In genomic region chr19:60485261-60485660, GRCm38 (mm10) we compare ENCODE assay signal across 29 mouse cellular contexts. TPM values are rescaled to one million over a fixed set of nuclear protein-coding genes. Genes with fewer than 3 reads are reported as not detected.
DNase-seq lines count a peak whose midpoint lies in the region; TF ChIP-seq lines count a peak whose summit lies in the region.
"Had no signal": no experiment of that assay in that cellular context is flagged by ENCODE, and none has a peak within 500 bp of the region (broad histone marks: within the 10 kb centered on the region; RNA-seq: fewer than 3 reads in every experiment).

No protein-coding gene starts in this region.

- DNase-seq in 3T3-L1 (ENCODE audit: low read depth, low spot score) (peak; percentile 55), MEL (ENCODE audit: low read depth, low spot score) (peak; percentile 58), MEL-GATA-1-ER (ENCODE audit: extremely low read depth, low read depth) (peak; percentile 5), NIH3T3 (ENCODE audit: low read depth) (peak; percentile 19), adipocyte (ENCODE audit: low spot score) (no peak)
- DNase-seq in natural killer cell, adult 2 months (ENCODE audit: low spot score in 2 of 2): no peak
- DNase-seq in left cerebral cortex, adult 2 months (ENCODE audit: extremely low spot score in 1 of 2, low spot score in 2 of 2): no peak
- no peak for DNase-seq in cerebellum, adult 11 months
- DNase-seq: adrenal gland, adult 2 months; adrenal gland, adult 8-10 months; adrenal gland, postnatal 10 days; adrenal gland, postnatal 14 days; adrenal gland, postnatal 25 days; adrenal gland, postnatal 36 days; B cell, adult 2 months; cerebellum, adult 11-12 months; cerebellum, adult 18-20 months; cerebellum, adult 2 months; cerebellum, adult 8-10 months; cerebellum, adult 9-10 months; cerebellum, adult 9-11 months; cerebellum, postnatal 10 days had no signal

- peaks cover 0 to 3% of the 10 kb centered on the region in 2 experiments; a peak in 2 of 4 replicates for H3K36me3 ChIP-seq in MEL (ENCODE audit: control insufficient read depth in 1 of 2, insufficient read depth in 2 of 2, low read length in 2 of 2)
- H3K36me3 ChIP-seq: G1E had no signal

- H3K27ac ChIP-seq in MEL (ENCODE audit: control insufficient read depth, low read depth, low read length): no peak overlapping the region
- H3K27ac ChIP-seq in left cerebral cortex, adult 2 months: no peak overlapping the region

- TF ChIP-seq CTCF in MEL (IDR thresholded peaks at IDR 0.05 in 2 of 3, conservative IDR thresholded peaks at IDR 0.05 in 1 of 3; ENCODE audit: control insufficient read depth in 1 of 3, insufficient read depth in 1 of 3, low read depth in 2 of 3, low read length in 3 of 3, poor library complexity in 1 of 3, severe bottlenecking in 1 of 3): no peak
- TF ChIP-seq CTCF in left cerebral cortex, adult 2 months (IDR thresholded peaks at IDR 0.05): no peak

- H3K4me3 ChIP-seq in MEL (ENCODE audit: control insufficient read depth in 1 of 2, insufficient read depth in 1 of 2, low read depth in 2 of 2, low read length in 2 of 2): no peak overlapping the region
- H3K4me3 ChIP-seq in left cerebral cortex, adult 2 months: no peak overlapping the region

- H3K79me2 ChIP-seq in MEL (ENCODE audit: control insufficient read depth, insufficient read depth, low read length, poor library complexity): no peaks in the 10 kb centered on the region

- TF ChIP-seq EP300 in MEL (IDR thresholded peaks at IDR 0.05; ENCODE audit: low read depth in 1 of 2, low read length in 2 of 2): no peak

- H3K27me3 ChIP-seq in MEL (ENCODE audit: control insufficient read depth in 1 of 2, insufficient read depth in 2 of 2, low read length in 2 of 2): no peaks in the 10 kb centered on the region
- H3K27me3 ChIP-seq: CH12.LX had no signal

- H3K4me1 ChIP-seq in MEL (ENCODE audit: control insufficient read depth in 1 of 2, insufficient read depth in 2 of 2, low read length in 2 of 2): no peaks in the 10 kb centered on the region

- TF ChIP-seq RAD21 in MEL (IDR thresholded peaks at IDR 0.05; ENCODE audit: low read depth, low read length): no peak

- no peaks in the 10 kb centered on the region for H3K9me3 ChIP-seq in MEL (replicated peaks; ENCODE audit: insufficient read depth, low read length)
- H3K9me3 ChIP-seq: G1E had no signal

- TF ChIP-seq POLR2A in MEL (IDR thresholded peaks at IDR 0.05; ENCODE audit: control insufficient read depth in 1 of 2, insufficient read depth in 1 of 2, low read depth in 1 of 2, low read length in 2 of 2, poor library complexity in 1 of 2): no peak

- intact Hi-C loops in left cerebral cortex, adult 2 months (cut with DNase I): no loop called here

- H3K9ac ChIP-seq in MEL (ENCODE audit: control insufficient read depth, low read depth, low read length, poor library complexity, severe bottlenecking): no peak overlapping the region

TF ChIP-seq in MEL, 35 proteins besides CTCF, POLR2A, EP300 and RAD21:
- TF ChIP-seq SMC3 (IDR thresholded peaks at IDR 0.05; ENCODE audit: low read depth, low read length) (no peak), RCOR1 (IDR thresholded peaks at IDR 0.05; ENCODE audit: low read depth, low read length) (no peak), UBTF (IDR thresholded peaks at IDR 0.05; ENCODE audit: borderline replicate concordance, insufficient read depth, low read depth, low read length) (no peak), MYC (IDR thresholded peaks at IDR 0.05; ENCODE audit: low read depth, low read length) (no peak), MXI1 (IDR thresholded peaks at IDR 0.05; ENCODE audit: low read depth, low read length) (no peak), ZMIZ1 (IDR thresholded peaks at IDR 0.05; ENCODE audit: low read depth, low read length) (no peak)

RNA-seq across cellular contexts. Expression of gene Prlhr, which starts 17.2 kb away (rescaled TPM):
- total RNA-seq in MEL (2012; rRNA removed): not detected in 2 replicates
- polyA plus RNA-seq in MEL (2012; ENCODE audit: insufficient read depth in 1 of 2, insufficient read length in 2 of 2, low read depth in 1 of 2, low replicate concordance in 2 of 2, missing spikeins in 1 of 2): not detected
- not detected for total RNA-seq in left cerebral cortex, adult 2 months (2021)
- total RNA-seq: CH12.LX, ES-E14 had no signal
- polyA plus RNA-seq: activated CD4-positive, CD25-positive, alpha-beta regulatory T cell, adult 4 months; C2C12; CD4-positive, CD25-positive, alpha-beta regulatory T cell, adult 4 months; G1E; Patski had no signal

Comparison
In these comparisons a context has a peak if more than half of its experiments do, and no peak if none do; other contexts are left out.
1. DNase-seq: peak in 3T3-L1 (single experiment), MEL (single experiment), MEL-GATA-1-ER (single experiment) and NIH3T3 (single experiment); none in natural killer cell, adult 2 months (0 of 2), adipocyte (single experiment), left cerebral cortex, adult 2 months (0 of 2) and cerebellum, adult 11 months (single experiment).